Mouse (Mus musculus) liver (tissue): ENCODE measurements around the gene Herc4.

Experiments used
- DNase-seq: peaks from one replicate; pipeline ENCODE4 v3.0.0-alpha.2; 2020; ENCODE audit warnings: mixed read lengths

Herc4 gene

GRCm38 (mm10) chr10:63360502-63360901 is 116.9 kb downstream of the Herc4 start:
- no peak for DNase-seq

GRCm38 (mm10) chr10:63365918-63366455 is 122.4 kb downstream of the Herc4 start:
- DNase-seq: no peak

- DNase-seq: no peak
Observed at GRCm38 (mm10) chr10:63367386-63367785, 123.8 kb downstream of the Herc4 start.
